12 mouse cellular contexts compared by ENCODE assay signal in the genomic region with DNA sequence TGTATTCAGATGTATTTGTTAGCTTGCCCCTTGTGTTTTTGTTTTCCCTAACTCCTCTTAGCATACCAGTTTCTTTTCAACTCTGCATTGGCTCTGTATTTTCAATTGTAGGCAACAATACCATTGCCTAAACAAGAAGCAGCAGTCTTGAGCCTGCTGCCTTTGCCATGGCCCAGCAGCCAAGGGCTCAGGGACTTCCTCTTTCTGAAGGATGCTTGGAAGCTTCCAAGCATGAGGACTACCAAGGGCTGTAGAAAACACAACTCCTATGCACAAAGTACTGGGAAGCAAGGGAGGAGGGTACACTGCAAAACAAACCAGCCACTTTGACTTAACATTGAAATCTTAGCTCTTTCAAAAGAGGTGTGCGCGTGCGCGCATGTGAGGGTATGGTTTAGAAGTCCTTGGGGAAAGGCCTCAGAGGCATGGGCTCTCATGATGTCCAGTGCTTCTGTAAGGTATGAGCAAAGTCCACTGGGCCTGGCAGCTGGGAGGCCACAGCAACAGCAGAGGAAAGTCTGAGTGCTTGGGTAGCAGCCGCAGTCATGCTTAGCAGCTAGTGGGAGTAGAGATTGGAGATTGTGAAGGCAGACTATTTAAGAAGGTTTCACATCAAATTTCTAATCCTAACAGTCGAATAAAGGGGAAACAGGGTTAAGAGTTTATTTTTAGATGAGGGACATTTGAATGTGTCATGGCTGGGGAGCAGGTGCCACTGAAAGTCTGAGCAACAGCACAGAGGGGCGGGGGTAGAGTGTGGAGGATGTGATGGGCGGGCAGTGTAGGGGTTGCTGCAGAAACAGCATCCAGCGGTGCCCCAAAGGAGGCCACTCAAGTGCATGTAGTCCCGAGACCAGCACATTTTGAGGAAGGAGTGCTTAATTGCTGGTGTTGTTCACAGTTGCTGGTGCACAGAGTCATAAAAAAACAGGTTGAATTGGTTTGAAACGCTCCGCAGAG. TPM values are rescaled to one million over a fixed set of nuclear protein-coding genes. Genes with fewer than 3 reads are reported as not detected.
A peak's percentile ranks its signal among the peaks of the same experiment; 100 is the strongest.
DNase-seq lines count a peak whose midpoint lies in the region; ATAC-seq and TF ChIP-seq lines count a peak whose summit lies in the region.
"Had no signal": no experiment of that assay in that cellular context is flagged by ENCODE, and none has a peak within 500 bp of the region (broad histone marks: within the 10 kb centered on the region; RNA-seq: fewer than 3 reads in every experiment).

No protein-coding gene starts in this region.

- H3K27ac ChIP-seq in lung, postnatal 0 days (ENCODE audit: low read length): no peak overlapping the region
- H3K27ac ChIP-seq in bone marrow, adult 2 months (ENCODE audit: control insufficient read depth, insufficient read depth, low read depth, low read length, poor library complexity): peak overlapping the region; percentile 60; the same call in 1 of the 2 replicates
- H3K27ac ChIP-seq: stomach, postnatal 0 days had no signal

- TF ChIP-seq CTCF in lung, postnatal 0 days (IDR thresholded peaks at IDR 0.05): no peak
- no peak for TF ChIP-seq CTCF in bone marrow, adult 2 months (IDR thresholded peaks at IDR 0.05; ENCODE audit: control insufficient read depth, insufficient read depth, low read length)

- TF ChIP-seq EP300 in lung, postnatal 0 days (IDR thresholded peaks at IDR 0.05): no peak

- no peak overlapping the region for H3K4me3 ChIP-seq in lung, postnatal 0 days (ENCODE audit: low read depth, low read length)
- no peak overlapping the region for H3K4me3 ChIP-seq in bone marrow, adult 2 months (replicated peaks; ENCODE audit: control insufficient read depth, low read depth, low read length)
- H3K4me3 ChIP-seq: erythroblast, embryonic 14.5 days had no signal

- H3K4me2 ChIP-seq in lung, postnatal 0 days (replicated peaks; ENCODE audit: low read depth, low read length): no peak overlapping the region
- H3K4me2 ChIP-seq: liver, embryonic 11.5 days had no signal

- 90% methylated on average over 12 of the region's 12 CpGs for WGBS in lung, postnatal 0 days
- WGBS in bone marrow, adult 2 months: 41% methylated on average over 12 of the region's 12 CpGs

- TF ChIP-seq POLR2A in bone marrow, adult 2 months (IDR thresholded peaks at IDR 0.05; ENCODE audit: borderline replicate concordance, control insufficient read depth, low read depth, low read length): no peak

- H3K4me1 ChIP-seq in lung, postnatal 0 days (ENCODE audit: insufficient read depth, low read depth, low read length): no peaks in the 10 kb centered on the region
- no peaks in the 10 kb centered on the region; the same call in 1 of the 2 replicates for H3K4me1 ChIP-seq in bone marrow, adult 2 months (ENCODE audit: control insufficient read depth, insufficient read depth, low read length)

- no peak for ATAC-seq in lung, postnatal 0 days
- peak; percentile 64 for ATAC-seq in megakaryocyte, adult 5-6 weeks (ENCODE audit: poor library complexity, severe bottlenecking)
- no peak for ATAC-seq in erythroblast, adult 5-6 weeks (replicated peaks; ENCODE audit: low FRiP score, poor library complexity, severe bottlenecking)

- H3K36me3 ChIP-seq in lung, postnatal 0 days (ENCODE audit: insufficient read depth, low read length): no peaks in the 10 kb centered on the region
- H3K36me3 ChIP-seq: G1E had no signal

- no peak overlapping the region for H3K9ac ChIP-seq in lung, postnatal 0 days (replicated peaks; ENCODE audit: low read depth)

- H3K9me3 ChIP-seq in lung, postnatal 0 days (ENCODE audit: low read length): no peaks in the 10 kb centered on the region
- H3K9me3 ChIP-seq: G1E had no signal

- peak; percentile 56 for DNase-seq in lung, postnatal 25 days (ENCODE audit: low spot score)
- no peak for DNase-seq in lung, postnatal 0 days (ENCODE audit: low spot score)
- peak; percentile 69 to 76 for DNase-seq in spleen, postnatal 4 days (ENCODE audit: low spot score in 2 of 2)
- DNase-seq in right cerebral cortex, postnatal 25 days: no peak
- DNase-seq: retina, postnatal 1 day had no signal

- H3K27me3 ChIP-seq in lung, postnatal 0 days (replicated peaks; ENCODE audit: insufficient read depth, low read length): no peaks in the 10 kb centered on the region

RNA-seq across cellular contexts. Expression of a gene that starts 39.1 kb away (rescaled TPM):
- 0.30 and 0.31 TPM in 2 replicates for polyA plus RNA-seq in lung, postnatal 0 days (2015; fragmentation: Nextera tagmentation; extraction: Ambion mirVana)
- 1.8 and 4.7 TPM in 2 replicates for polyA plus RNA-seq in bone marrow, adult 2 months (2011; ENCODE audit: insufficient read depth, insufficient read length, low replicate concordance, missing spikeins)
- 2.1 and 3.4 TPM in 2 replicates for total RNA-seq in megakaryocyte, adult 5-6 weeks (2015)
- total RNA-seq in megakaryocyte, adult 5-6 weeks (2017): 0.95 and 2.6 TPM in 2 replicates
- 0.21 TPM in 1 of 2 replicates, not detected in the other for total RNA-seq in erythroblast, adult 5-6 weeks (2015; ENCODE audit: low replicate concordance)
- total RNA-seq in erythroblast, adult 5-6 weeks (2017; ENCODE audit: low replicate concordance): 0.17 TPM in 1 of 2 replicates, not detected in the other
- polyA plus RNA-seq: erythroblast, embryonic 14.5 days; G1E had no signal

RNA-seq across cellular contexts. Expression of a gene that starts 54.1 kb away (rescaled TPM):
- polyA plus RNA-seq in lung, postnatal 0 days (2015; fragmentation: Nextera tagmentation; extraction: Ambion mirVana): 6.6 and 7.3 TPM in 2 replicates
- 11.9 and 12.7 TPM in 2 replicates for polyA plus RNA-seq in bone marrow, adult 2 months (2011; ENCODE audit: insufficient read depth, insufficient read length, low replicate concordance, missing spikeins)
- 20.6 and 22.7 TPM in 2 replicates for total RNA-seq in megakaryocyte, adult 5-6 weeks (2015)
- total RNA-seq in megakaryocyte, adult 5-6 weeks (2017): 6.5 and 10.6 TPM in 2 replicates
- 11.5 and 16.3 TPM in 2 replicates for total RNA-seq in erythroblast, adult 5-6 weeks (2015; ENCODE audit: low replicate concordance)
- total RNA-seq in erythroblast, adult 5-6 weeks (2017; ENCODE audit: low replicate concordance): 0.28 and 4.1 TPM in 2 replicates

Comparison
In these comparisons a context has a peak if more than half of its experiments do, and no peak if none do; other contexts are left out.
1. DNase-seq: peak in lung, postnatal 25 days (single experiment) and spleen, postnatal 4 days (2 of 2); none in lung, postnatal 0 days (single experiment) and right cerebral cortex, postnatal 25 days (single experiment).